Mouse (Mus musculus) liver, embryonic 14.5 days (tissue): Measurements from ENCODE around the gene Slc2a3. TPM values are rescaled to one million over a fixed set of nuclear protein-coding genes. Genes with fewer than 3 reads are reported as not detected.

Experiments
- ATAC-seq: fragments of 200-750 bp; cut with Nextera tagmentation; 2 replicates; pipeline ENCODE4 v1.8.0; 2017; ENCODE audit warnings: moderate number of reproducible peaks, mild to moderate bottlenecking, moderate library complexity; ENCODE audit not compliant: insufficient read depth
- DNase-seq, 3 experiments: peaks; one replicate each; pipeline ENCODE4 v3.0.0-alpha.2; 2012 to 2013; ENCODE audit warnings: low read depth in 3 of 3, low spot score in 3 of 3
- H3K27ac ChIP-seq: fragments of 300-500 bp; sonication (generic); 2 replicates; pipeline ENCODE4 v1.5.1; 2014; ENCODE audit warnings: moderate library complexity, mild to moderate bottlenecking, control low read depth, inconsistent platforms
- H3K27me3 ChIP-seq: fragments of 300-500 bp; sonication (generic); 2 replicates; pipeline ENCODE4 v1.6.1; 2014; ENCODE audit warnings: mild to moderate bottlenecking, low read length, moderate library complexity; ENCODE audit not compliant: control insufficient read depth, insufficient read depth
- H3K36me3 ChIP-seq: fragments of 300-500 bp; sonication (generic); replicated peaks from 2 replicates; pipeline ENCODE4 v1.6.1; 2014; ENCODE audit warnings: low read depth; ENCODE audit not compliant: control insufficient read depth, insufficient read depth
- H3K4me1 ChIP-seq, 2 experiments: fragments of 200-500 bp in 1 of 2; fragments of 300-500 bp in 1 of 2; sonication (generic) in 1 of 2; replicated peaks; 2 replicates each; pipeline ENCODE4 v1.6.1; 2012 to 2014; ENCODE audit warnings: antibody characterized with exemption in 1 of 2, inconsistent platforms in 1 of 2, low read length in 1 of 2; ENCODE audit not compliant: control insufficient read depth in 2 of 2, insufficient read depth in 2 of 2
- H3K4me2 ChIP-seq: fragments of 300-500 bp; sonication (generic); 2 replicates; pipeline ENCODE4 v1.6.1; 2014; ENCODE audit warnings: low read depth, mild to moderate bottlenecking, control low read depth, moderate library complexity
- H3K4me3 ChIP-seq, 2 experiments: fragments of 200-500 bp in 1 of 2; fragments of 300-500 bp in 1 of 2; sonication (generic) in 1 of 2; 2 replicates each; pipeline ENCODE4 v1.5.1; 2012 to 2014; ENCODE audit warnings: low read depth in 2 of 2, low read length in 2 of 2, mild to moderate bottlenecking in 2 of 2, control low read depth in 1 of 2, inconsistent platforms in 1 of 2, moderate library complexity in 1 of 2; ENCODE audit not compliant: insufficient read depth in 1 of 2
- H3K9ac ChIP-seq: fragments of 300-500 bp; sonication (generic); replicated peaks from 2 replicates; pipeline ENCODE4 v1.6.1; 2014; ENCODE audit warnings: mild to moderate bottlenecking, control low read depth, moderate library complexity
- H3K9me3 ChIP-seq: fragments of 300-500 bp; sonication (generic); 2 replicates; pipeline ENCODE4 v1.6.1; 2016; ENCODE audit warnings: low read length, mixed read lengths; ENCODE audit not compliant: control insufficient read depth
- CTCF ChIP-seq: IDR thresholded peaks from 2 replicates; pipeline ENCODE4 v1.5.1; 2016; ENCODE audit warnings: antibody characterized with exemption, low read depth, control low read depth
- EP300 ChIP-seq: IDR thresholded peaks from 2 replicates; pipeline ENCODE4 v1.6.1; 2016; ENCODE audit warnings: antibody characterized with exemption, low read depth
- WGBS: fragments of 180-500 bp; shearing (Covaris S2); extraction: QIAGEN DNeasy Blood & Tissue Kit; methylation state at CpG from one replicate; pipeline ENCODE4 v1.1.7; 2014; ENCODE audit not compliant: insufficient replicate concordance; 5-methylcytosine and 5-hydroxymethylcytosine counted together
- polyA plus RNA-seq, 2 experiments: library from polyadenylated mRNA; depleted of rRNA in 1 of 2; stranded (reverse) in 1 of 2; unstranded in 1 of 2; fragments of >200 nt; fragmentation: Nextera tagmentation in 1 of 2; extraction: Ambion mirVana in 1 of 2; gene quantifications; 2 replicates each; pipeline versions ENCODE4 v1.2.1 to v1.2.3; 2012 to 2014

The Slc2a3 gene
- polyA plus RNA-seq, 2 experiments, result 9.6 to 13.9 TPM

DNA sequence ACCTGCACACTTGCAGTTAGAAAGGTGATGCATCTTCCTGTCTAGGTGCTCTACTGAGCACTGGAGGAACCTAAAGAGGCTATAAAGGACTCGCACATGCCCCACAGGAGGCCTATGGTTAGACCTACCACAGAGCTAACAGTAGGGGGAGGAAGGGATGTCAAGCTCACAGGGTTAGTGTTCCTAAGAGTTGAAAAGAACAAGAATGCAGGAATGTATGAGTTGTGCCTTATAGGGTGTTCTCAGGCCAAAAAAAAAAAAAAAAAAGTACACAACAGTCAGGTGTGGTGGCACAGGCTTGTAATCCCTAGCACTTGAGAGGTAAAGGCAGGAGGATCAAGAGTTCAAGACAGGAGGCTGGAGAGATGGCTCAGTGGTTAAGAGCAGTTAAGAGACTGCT, 21.5 kb downstream of the Slc2a3 start:
- no peak for ATAC-seq

DNA sequence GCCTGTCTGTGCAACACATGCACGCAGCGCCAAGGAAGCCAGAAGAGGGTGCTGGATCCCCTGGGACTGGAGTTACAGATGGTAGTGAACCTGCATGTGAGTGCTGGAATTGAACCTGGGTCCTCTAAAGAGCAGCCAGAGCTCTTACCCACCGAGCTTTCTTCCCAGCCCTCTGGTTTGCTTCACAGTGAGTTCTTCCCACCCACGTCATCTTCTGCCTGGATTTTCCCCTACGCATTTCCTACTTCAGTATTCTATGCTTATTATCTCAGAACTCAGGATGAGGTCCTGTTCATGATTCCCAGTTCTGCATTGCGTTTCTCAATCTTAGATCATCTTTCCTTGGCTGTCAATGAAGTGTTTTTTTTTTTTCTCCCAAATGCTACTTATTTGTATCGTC, 25.4 kb downstream of the Slc2a3 start:
- Histone ChIP-seq H3K9ac (no peak overlapping the region), H3K27ac (no peak overlapping the region), H3K4me2 (no peak overlapping the region), H3K9me3 (no peaks in the 10 kb centered on the region), H3K4me1 (peaks cover 0 to 3% of the 10 kb centered on the region in 2 experiments; a peak in 2 of 4 replicates), H3K36me3 (no peaks in the 10 kb centered on the region), H3K27me3 (no peaks in the 10 kb centered on the region), H3K4me3 (no peak overlapping the region)
- TF ChIP-seq EP300 (no peak), CTCF (no peak)
- ATAC-seq (no peak), DNase-seq (no peak)
- WGBS, result 76% methylated on average over 7 of the region's 7 CpGs

More for the DNA sequence above, 21.5 kb downstream of the Slc2a3 start:
- Histone ChIP-seq H3K36me3 (no peaks in the 10 kb centered on the region), H3K4me1 (peaks cover 8 to 9% of the 10 kb centered on the region in 2 experiments), H3K4me2 (no peak overlapping the region), H3K27me3 (no peaks in the 10 kb centered on the region), H3K9ac (no peak overlapping the region), H3K9me3 (no peaks in the 10 kb centered on the region), H3K4me3 (no peak overlapping the region), H3K27ac (no peak overlapping the region)
- DNase-seq, result no peak
- 71% methylated on average over 1 of the region's 1 CpGs for WGBS
- TF ChIP-seq EP300 (no peak), CTCF (no peak)

DNA sequence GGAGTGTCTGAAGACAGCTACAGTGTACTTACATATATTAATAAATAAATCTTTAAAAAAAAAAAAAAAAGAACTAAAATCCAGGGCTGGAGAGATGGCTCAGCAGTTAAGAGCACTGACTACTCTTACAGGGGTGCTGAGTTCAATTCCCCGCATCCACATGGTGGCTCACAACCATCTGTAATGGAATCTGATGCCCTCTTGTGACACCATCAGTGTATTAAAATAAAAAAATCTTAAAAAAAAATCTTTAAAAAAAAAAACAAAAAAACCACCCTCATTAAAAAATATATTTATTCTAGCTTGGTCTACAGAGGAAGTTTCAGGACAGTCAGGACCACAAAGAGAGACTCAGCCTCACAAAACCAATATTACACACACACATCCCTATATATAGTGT, 27.1 kb downstream of the Slc2a3 start:
- no peak overlapping the region for H3K27ac ChIP-seq
- no peaks in the 10 kb centered on the region for H3K36me3 ChIP-seq
- 83% methylated on average over 1 of the region's 1 CpGs for WGBS
- H3K4me1 ChIP-seq, result no peaks in the 10 kb centered on the region
- H3K4me2 ChIP-seq, result no peak overlapping the region
- H3K27me3 ChIP-seq, result no peaks in the 10 kb centered on the region
- no peak overlapping the region for H3K9ac ChIP-seq
- ATAC-seq (no peak), DNase-seq (no peak)
- H3K9me3 ChIP-seq, result no peaks in the 10 kb centered on the region
- no peak for TF ChIP-seq CTCF
- TF ChIP-seq EP300, result no peak
- no peak overlapping the region for H3K4me3 ChIP-seq

DNA sequence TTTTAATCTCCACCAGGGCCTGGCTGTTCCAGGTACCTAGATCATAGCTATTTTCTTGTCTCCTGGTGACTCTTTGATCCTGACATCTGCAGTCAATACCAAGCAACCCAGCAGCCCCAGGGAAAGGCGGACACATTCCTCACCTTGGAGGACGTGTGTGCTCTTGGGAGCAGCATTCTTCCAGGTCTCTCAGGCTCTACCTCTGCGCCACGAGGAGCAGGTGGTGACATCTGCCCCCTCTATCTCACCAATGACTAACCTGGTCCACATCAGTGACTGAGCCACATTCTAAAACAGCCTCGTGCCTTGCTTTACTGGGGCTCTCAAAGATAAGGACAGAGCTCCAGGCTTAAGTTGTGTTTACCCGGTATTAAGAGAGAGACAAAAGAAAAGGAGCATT, 28.7 kb downstream of the Slc2a3 start:
- Histone ChIP-seq H3K9me3 (no peaks in the 10 kb centered on the region), H3K27me3 (no peaks in the 10 kb centered on the region), H3K4me2 (no peak overlapping the region), H3K4me1 (no peaks in the 10 kb centered on the region), H3K4me3 (no peak overlapping the region), H3K27ac (no peak overlapping the region), H3K9ac (no peak overlapping the region), H3K36me3 (no peaks in the 10 kb centered on the region)
- ATAC-seq, result no peak
- WGBS, result 54% methylated on average over 6 of the region's 6 CpGs
- DNase-seq, result no peak
- TF ChIP-seq EP300 (no peak), CTCF (no peak)

DNA sequence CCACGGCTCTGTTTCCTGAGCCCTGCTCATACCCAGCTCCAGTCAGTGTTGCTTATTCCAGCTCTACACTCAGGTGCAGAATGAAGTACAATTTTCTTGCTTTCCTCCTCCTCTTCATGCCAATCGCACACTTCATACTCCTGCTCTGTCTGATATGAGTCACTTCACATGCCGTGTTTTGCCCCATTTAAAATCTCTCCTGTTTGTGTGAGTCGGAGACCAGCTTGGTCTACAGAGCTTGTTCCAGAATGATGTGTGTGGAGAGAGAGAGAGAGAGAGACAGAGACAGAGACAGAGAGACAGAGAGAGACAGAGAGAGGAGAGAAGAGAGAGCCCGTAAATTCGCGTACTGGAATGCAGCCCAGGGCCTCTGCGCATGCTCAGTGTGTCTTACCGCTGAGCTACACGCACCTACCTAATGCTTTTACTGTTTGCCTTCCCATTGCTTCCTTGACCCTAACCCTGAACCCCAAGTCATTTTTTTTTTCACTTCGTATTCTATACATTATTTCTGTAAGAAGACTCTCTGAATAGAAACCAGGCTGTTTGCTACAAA, 30.6 kb downstream of the Slc2a3 start:
- WGBS, result 81% methylated on average over 11 of the region's 11 CpGs
- H3K9me3 ChIP-seq, result no peaks in the 10 kb centered on the region
- peaks cover 0 to 4% of the 10 kb centered on the region in 2 experiments; a peak in 1 of 4 replicates for H3K4me1 ChIP-seq
- no peaks in the 10 kb centered on the region for H3K27me3 ChIP-seq
- H3K27ac ChIP-seq, result no peak overlapping the region
- H3K36me3 ChIP-seq, result no peaks in the 10 kb centered on the region
- no peak overlapping the region for H3K9ac ChIP-seq
- TF ChIP-seq CTCF (no peak), EP300 (no peak)
- no peak overlapping the region for H3K4me2 ChIP-seq
- DNase-seq (no peak), ATAC-seq (no peak)
- H3K4me3 ChIP-seq, result no peak overlapping the region
